Mouse (Mus musculus) thymus, adult 2 months (tissue): ENCODE measurements around the gene Plxnd1. TPM values are rescaled to one million over a fixed set of nuclear protein-coding genes. Genes with fewer than 3 reads are reported as not detected.

Experiments used
- DNase-seq: peaks from one replicate; pipeline ENCODE4 v3.0.0; 2021
- H3K27ac ChIP-seq: fragments of 200-500 bp; 2 replicates; pipeline ENCODE4 v1.5.1; 2012; ENCODE audit warnings: low read length, control low read depth; ENCODE audit not compliant: control insufficient read depth, insufficient read depth
- H3K27me3 ChIP-seq: fragments of 200-500 bp; 2 replicates; pipeline ENCODE4 v1.6.1; 2012; ENCODE audit warnings: mild to moderate bottlenecking, low read length, moderate library complexity, mixed read lengths; ENCODE audit not compliant: control insufficient read depth, insufficient read depth
- H3K36me3 ChIP-seq: fragments of 200-500 bp; 2 replicates; pipeline ENCODE4 v1.6.1; 2012; ENCODE audit warnings: mild to moderate bottlenecking, low read length, moderate library complexity; ENCODE audit not compliant: control insufficient read depth, insufficient read depth
- H3K4me1 ChIP-seq: fragments of 200-500 bp; replicated peaks from 2 replicates; pipeline ENCODE4 v1.6.1; 2012; ENCODE audit warnings: low read length; ENCODE audit not compliant: control insufficient read depth, insufficient read depth
- H3K4me3 ChIP-seq: fragments of 200-500 bp; 2 replicates; pipeline ENCODE4 v1.5.1; 2012; ENCODE audit warnings: mild to moderate bottlenecking, low read length, control low read depth, moderate library complexity; ENCODE audit not compliant: control insufficient read depth, insufficient read depth
- CTCF ChIP-seq: fragments of 200-500 bp; IDR thresholded peaks from 2 replicates; pipeline ENCODE4 v1.5.1; 2012; ENCODE audit warnings: mild to moderate bottlenecking, control low read depth, low read length, moderate library complexity, borderline replicate concordance; ENCODE audit not compliant: control insufficient read depth, poor library complexity, insufficient read depth; ENCODE audit errors: extremely low read depth
- POLR2A ChIP-seq: fragments of 200-500 bp; IDR thresholded peaks from 2 replicates; pipeline ENCODE4 v1.6.1; 2012; ENCODE audit warnings: mild to moderate bottlenecking, low read length, control low read depth, moderate library complexity; ENCODE audit not compliant: control insufficient read depth, poor library complexity, insufficient read depth; ENCODE audit errors: extremely low read depth
- WGBS: fragments of 180-500 bp; shearing (Covaris S2); methylation state at CpG from one replicate; pipeline ENCODE4 v1.1.7; 2018; 5-methylcytosine and 5-hydroxymethylcytosine counted together
- polyA plus RNA-seq: library from polyadenylated mRNA; depleted of rRNA; stranded (reverse); fragments of >200 nt; gene quantifications from 2 replicates; pipeline ENCODE4 v1.2.3, GENCODE M21; 2012

Gene Plxnd1
- polyA plus RNA-seq, 1 experiment, result 466 TPM

DNA sequence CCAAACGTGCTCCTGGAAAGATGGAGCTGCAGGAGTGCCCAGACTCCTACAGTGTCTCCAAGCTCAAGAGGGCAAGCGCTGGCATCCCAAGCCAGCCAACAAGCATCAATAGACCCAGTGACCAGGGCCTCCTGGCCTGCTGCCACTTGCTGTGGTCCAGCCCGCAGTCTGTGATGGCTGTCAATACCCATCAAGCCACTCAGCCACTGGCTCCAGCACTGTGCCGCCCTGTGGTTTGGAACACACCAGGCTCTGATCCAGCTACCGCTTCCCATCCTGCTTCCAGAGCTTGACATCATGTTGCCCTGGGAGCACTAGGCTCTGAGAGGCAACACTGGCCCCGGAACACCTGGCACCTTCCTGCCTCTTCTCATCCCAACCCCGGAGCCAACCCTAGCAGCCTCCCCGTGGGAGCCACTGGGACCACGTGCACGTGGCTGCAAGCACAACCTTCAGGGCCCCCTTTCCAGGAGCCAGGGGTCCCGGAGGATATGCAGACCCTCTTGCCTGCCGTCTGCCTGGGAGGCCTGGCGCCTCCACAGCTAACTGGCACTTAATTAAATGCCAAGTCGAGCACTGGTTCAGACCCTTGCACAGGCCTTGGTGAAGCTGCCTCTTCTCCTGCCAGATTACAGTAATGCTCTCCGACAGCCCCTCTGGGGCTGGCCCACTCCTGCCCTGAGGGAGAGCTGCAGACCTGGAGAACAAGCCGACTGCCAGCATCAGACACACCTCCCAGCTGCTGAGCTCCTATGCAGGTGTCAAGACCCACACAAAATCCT lies 20.7 kb downstream of the Plxnd1 start:
- Histone ChIP-seq H3K4me1 (peaks cover 52% of the 10 kb centered on the region), H3K4me3 (no peak overlapping the region), H3K27ac (no peak overlapping the region), H3K36me3 (peaks cover 34% of the 10 kb centered on the region), H3K27me3 (no peaks in the 10 kb centered on the region)
- DNase-seq, result no peak
- TF ChIP-seq CTCF (no peak), POLR2A (no peak)
- WGBS, result 94% methylated on average over 16 of the region's 16 CpGs

DNA sequence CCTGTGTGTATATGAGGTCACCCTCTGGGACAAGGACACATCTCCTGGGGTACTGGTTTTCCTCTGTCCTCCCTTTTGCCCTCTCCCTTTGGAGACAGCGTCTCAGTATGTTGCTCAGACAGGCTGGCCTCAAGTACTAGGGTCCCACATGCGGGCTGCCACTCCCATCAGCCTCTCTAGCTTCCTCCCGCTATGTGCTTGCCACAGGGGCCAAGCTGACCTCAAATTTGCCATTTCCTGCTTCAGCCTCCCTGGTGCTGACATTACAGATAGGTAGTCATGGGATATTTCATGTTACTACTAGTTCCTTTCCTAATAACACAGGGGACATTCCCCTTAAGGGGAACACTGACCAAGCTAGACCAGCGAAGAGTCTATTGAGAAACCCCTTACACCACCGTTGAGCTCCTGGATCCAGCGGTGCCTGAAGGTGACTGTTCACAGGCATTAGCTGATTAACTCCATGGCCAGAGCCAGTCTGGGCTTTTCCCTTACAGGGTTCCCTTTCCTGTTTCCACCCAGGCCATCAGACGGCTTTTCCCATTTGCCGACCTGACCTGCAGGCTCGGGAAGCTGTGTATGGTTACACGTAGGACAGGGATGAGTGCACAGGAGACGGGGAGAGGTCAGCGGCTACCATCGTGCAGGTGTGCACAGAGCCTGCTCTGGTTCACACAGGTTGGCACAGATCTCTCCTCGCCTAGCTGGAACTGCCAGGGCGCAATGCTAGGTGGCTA lies 21.5 kb downstream of the Plxnd1 start:
- 84% methylated on average over 15 of the region's 15 CpGs for WGBS
- peaks cover 36% of the 10 kb centered on the region for H3K36me3 ChIP-seq
- H3K4me1 ChIP-seq, result peaks cover 53% of the 10 kb centered on the region
- H3K27ac ChIP-seq, result peak overlapping the region; percentile 93; the same call in 1 of the 2 replicates
- H3K27me3 ChIP-seq, result no peaks in the 10 kb centered on the region
- no peak for TF ChIP-seq POLR2A
- TF ChIP-seq CTCF, result no peak
- no peak for DNase-seq
- H3K4me3 ChIP-seq, result no peak overlapping the region

DNA sequence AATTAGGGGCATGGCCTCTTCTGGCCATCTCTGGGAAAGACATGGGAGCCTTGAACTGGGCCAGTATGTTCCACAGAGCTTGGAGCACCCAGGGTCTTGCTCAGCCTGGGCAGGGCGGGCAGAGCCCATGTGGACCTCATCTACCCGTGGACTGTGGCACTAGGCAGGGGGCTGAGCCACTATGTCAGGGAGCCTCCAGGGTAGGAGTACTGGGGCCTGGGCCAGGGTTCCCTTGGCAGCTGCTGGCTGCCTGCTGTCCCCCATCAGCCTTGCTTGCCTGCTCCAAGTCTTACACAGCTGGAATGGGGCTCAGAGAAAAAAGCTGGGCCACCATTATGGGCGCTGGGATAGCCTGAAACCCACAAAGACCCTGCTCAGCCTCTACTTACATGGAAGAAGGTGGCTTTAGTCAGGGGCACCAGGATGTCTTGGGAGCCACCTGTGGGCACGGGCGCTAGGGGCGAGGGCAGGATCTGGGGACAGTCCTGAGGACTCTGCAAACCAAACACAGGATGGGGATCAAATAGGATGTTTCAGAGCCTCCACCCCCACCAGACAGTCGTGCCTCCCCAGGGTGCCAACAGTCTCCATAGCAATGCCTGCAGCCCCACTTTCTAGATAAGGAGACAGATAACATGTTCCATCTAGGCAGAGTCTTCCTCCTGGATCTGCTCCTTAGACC lies 22.6 kb downstream of the Plxnd1 start:
- H3K27ac ChIP-seq, result peak overlapping the region; percentile 93
- DNase-seq, result peak; percentile 23
- H3K4me3 ChIP-seq, result no peak overlapping the region
- TF ChIP-seq CTCF, result no peak
- no peak for TF ChIP-seq POLR2A
- peaks cover 37% of the 10 kb centered on the region for H3K36me3 ChIP-seq
- H3K4me1 ChIP-seq, result peaks cover 53% of the 10 kb centered on the region
- 81% methylated on average over 7 of the region's 7 CpGs for WGBS
- H3K27me3 ChIP-seq, result no peaks in the 10 kb centered on the region

DNA sequence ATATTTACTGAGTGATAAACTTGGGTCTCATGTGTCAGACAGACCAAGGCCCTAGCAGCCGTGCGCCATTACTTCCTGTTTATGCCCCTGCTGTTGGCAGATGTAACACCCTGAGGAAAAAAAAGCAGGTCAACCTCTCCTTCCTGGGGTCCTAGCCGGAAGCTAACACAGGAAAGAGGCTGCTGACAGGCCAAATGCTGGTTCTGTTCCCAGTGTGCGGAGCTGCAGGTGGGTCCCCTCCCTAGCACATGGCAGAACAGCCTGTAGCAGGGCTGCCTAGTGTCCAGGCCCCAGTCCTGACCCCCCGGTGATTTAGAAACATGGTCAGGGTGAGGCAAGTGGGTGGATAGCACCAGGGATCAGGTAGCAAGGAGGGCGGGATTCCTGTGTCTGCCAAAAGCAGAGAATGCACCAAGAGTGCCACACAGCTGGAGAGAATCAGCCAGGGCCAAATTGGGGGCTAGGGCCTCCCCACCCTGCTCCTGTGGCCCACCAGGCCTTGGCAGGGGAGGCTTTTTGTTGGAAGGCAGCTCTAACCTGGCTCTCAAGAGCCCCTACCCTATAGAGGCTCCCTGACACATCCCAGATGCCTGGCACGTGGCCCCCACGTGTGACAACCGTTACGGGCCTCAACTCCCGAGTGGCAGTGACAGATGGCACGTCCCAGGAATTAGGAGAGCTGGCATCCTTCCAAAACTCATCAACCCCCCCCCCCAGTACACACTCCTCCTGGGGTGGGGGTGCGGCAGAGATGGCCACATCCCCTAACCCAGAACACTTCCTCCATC lies 23.3 kb downstream of the Plxnd1 start:
- TF ChIP-seq POLR2A (peak; percentile 52; the same call in 1 of the 2 replicates), CTCF (no peak)
- 70% methylated on average over 13 of the region's 13 CpGs for WGBS
- Histone ChIP-seq H3K27ac (peak overlapping the region; percentile 93), H3K36me3 (peaks cover 37% of the 10 kb centered on the region), H3K4me1 (peaks cover 53% of the 10 kb centered on the region), H3K4me3 (0 out of 2 replicates have a peak overlapping the region, but pooled peaks have one; percentile 3), H3K27me3 (no peaks in the 10 kb centered on the region)
- peak; percentile 72 for DNase-seq

DNA sequence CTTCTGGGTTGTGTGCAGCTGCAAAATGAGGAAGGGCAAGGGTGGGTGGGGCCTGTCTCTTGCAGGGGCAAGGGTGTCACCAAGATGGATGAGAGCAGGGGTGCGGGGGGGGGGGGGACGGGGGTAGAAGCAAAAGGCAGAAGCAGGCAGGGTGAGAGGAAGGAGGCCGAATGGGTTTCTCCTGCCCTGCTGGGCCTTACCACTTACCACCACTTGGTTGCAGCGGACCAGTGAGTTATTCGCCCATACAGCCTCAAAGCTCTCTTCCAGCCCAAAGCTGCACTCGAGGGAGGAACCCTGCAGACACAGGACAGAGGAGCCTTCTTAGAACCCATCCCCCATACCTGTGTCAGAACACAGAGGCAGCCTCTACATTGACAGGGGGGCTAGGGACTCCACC lies 24.9 kb downstream of the Plxnd1 start:
- peak overlapping the region; percentile 93 for H3K27ac ChIP-seq
- 40% methylated on average over 5 of the region's 6 CpGs for WGBS
- no peaks in the 10 kb centered on the region for H3K27me3 ChIP-seq
- peaks cover 32% of the 10 kb centered on the region for H3K36me3 ChIP-seq
- H3K4me1 ChIP-seq, result peaks cover 53% of the 10 kb centered on the region
- peak; percentile 49 for DNase-seq
- H3K4me3 ChIP-seq, result no peak overlapping the region
- TF ChIP-seq CTCF (no peak), POLR2A (no peak)
